Mouse (Mus musculus): ENCODE results near the gene Htr2c. TPM values are rescaled to one million over a fixed set of nuclear protein-coding genes. Genes with fewer than 3 reads are reported as not detected.

Htr2c gene
- not detected for total RNA-seq (2021)
- long read RNA-seq, experiment 1 = 0 reads
- long read RNA-seq, experiment 2 = 0 reads

- DNase-seq = no peak
Observed at GRCm38 (mm10) chrX:146962258-146962913, at the start of gene Htr2c. Gene Htr2c, plus strand, starts transcription at chrX:146962513.

- DNase-seq = no peak
Observed at GRCm38 (mm10) chrX:146928251-146928650, 34.1 kb upstream of the Htr2c start.

- DNase-seq = no peak
Observed at GRCm38 (mm10) chrX:146936332-146936731, 26.0 kb upstream of the Htr2c start.

- no peak for DNase-seq
Observed at GRCm38 (mm10) chrX:146946216-146946886, 16.0 kb upstream of the Htr2c start.

GRCm38 (mm10) chrX:146946996-146947395 is 15.3 kb upstream of the Htr2c start:
- DNase-seq = no peak

- no peak for DNase-seq
Observed at GRCm38 (mm10) chrX:146958608-146959007, 3.7 kb upstream of the Htr2c start.

- no peak for DNase-seq
Observed at GRCm38 (mm10) chrX:146959960-146960359, 2.4 kb upstream of the Htr2c start.

- DNase-seq = no peak
Observed at GRCm38 (mm10) chrX:146962914-146963547, 718 bp downstream of the Htr2c start.

GRCm38 (mm10) chrX:146979931-146980330 is 17.6 kb downstream of the Htr2c start:
- DNase-seq = no peak

- no peak for DNase-seq
Observed at GRCm38 (mm10) chrX:147055730-147056129, 93.4 kb downstream of the Htr2c start.

- DNase-seq = no peak
Observed at GRCm38 (mm10) chrX:147071622-147072021, 109.3 kb downstream of the Htr2c start.

- DNase-seq = no peak
Observed at GRCm38 (mm10) chrX:147119155-147119554, 156.8 kb downstream of the Htr2c start.

GRCm38 (mm10) chrX:147215251-147215650 is 252.9 kb downstream of the Htr2c start:
- DNase-seq = no peak

- DNase-seq = no peak
Observed at GRCm38 (mm10) chrX:147217382-147218013, 255.2 kb downstream of the Htr2c start.

- DNase-seq = no peak
Observed at GRCm38 (mm10) chrX:147238806-147239542, 276.7 kb downstream of the Htr2c start.

Small RNAs within 50 kb of the gene (microRNA-seq; reads per million reads assigned to microRNA genes)
- gene Gm22650 (0 reads per million in 2 experiments), gene Gm24627 (0 reads per million in 2 experiments), gene Mir1264 (0 to 0.32 reads per million in 2 experiments), gene Mir1298 (1.0 to 5.4 reads per million in 2 experiments), gene Mir1912 (0 reads per million in 2 experiments), gene Mir448 (0 to 0.32 reads per million in 2 experiments), gene Mir764 (0 reads per million in 2 experiments)
